Mouse (Mus musculus): ENCODE measurements around the gene Snrnp35.
"Not testable (repeated sequence)": the region's sequence is repeated elsewhere in the genome, so short reads cannot be mapped to it uniquely, and the experiment has no call there.

Gene Snrnp35

GRCm38 (mm10) chr5:124453339-124454081, 29.4 kb upstream of the Snrnp35 start:
- Histone ChIP-seq H3K4me1 (replicated peaks; ENCODE audit: low read depth, low read length) (peaks cover 64% of the 10 kb centered on the region), H3K4me3 (replicated peaks; ENCODE audit: low read length) (peak overlapping the region; percentile 7), H3K9me3 (ENCODE audit: low read length) (no peaks in the 10 kb centered on the region), H3K36me3 (ENCODE audit: insufficient read depth, low read length) (peaks cover 99% of the 10 kb centered on the region), H3K27me3 (ENCODE audit: insufficient read depth, low read length) (no peaks in the 10 kb centered on the region)
- TF ChIP-seq NANOG (IDR thresholded peaks at IDR 0.05; ENCODE audit: borderline replicate concordance, low read length) (no peak), POU5F1 (IDR thresholded peaks at IDR 0.05; ENCODE audit: borderline replicate concordance, low read length) (no peak), CTCF (conservative IDR thresholded peaks at IDR 0.05; ENCODE audit: low read length) (no peak)

GRCm38 (mm10) chr5:124454082-124454419, 28.9 kb upstream of the Snrnp35 start:
- Histone ChIP-seq H3K4me3 (replicated peaks; ENCODE audit: low read length) (peak overlapping the region; percentile 7; the same call in 1 of the 2 replicates), H3K36me3 (ENCODE audit: insufficient read depth, low read length) (peaks cover 99% of the 10 kb centered on the region), H3K9me3 (ENCODE audit: low read length) (no peaks in the 10 kb centered on the region), H3K4me1 (replicated peaks; ENCODE audit: low read depth, low read length) (peaks cover 58% of the 10 kb centered on the region), H3K27me3 (ENCODE audit: insufficient read depth, low read length) (no peaks in the 10 kb centered on the region)
- TF ChIP-seq POU5F1 (IDR thresholded peaks at IDR 0.05; ENCODE audit: borderline replicate concordance, low read length) (no peak), NANOG (IDR thresholded peaks at IDR 0.05; ENCODE audit: borderline replicate concordance, low read length) (no peak), CTCF (conservative IDR thresholded peaks at IDR 0.05; ENCODE audit: low read length) (no peak)

- Histone ChIP-seq H3K27me3 (ENCODE audit: insufficient read depth, low read length) (no peaks in the 10 kb centered on the region), H3K4me3 (replicated peaks; ENCODE audit: low read length) (no peak overlapping the region), H3K9me3 (ENCODE audit: low read length) (no peaks in the 10 kb centered on the region), H3K36me3 (ENCODE audit: insufficient read depth, low read length) (peaks cover 99% of the 10 kb centered on the region), H3K4me1 (replicated peaks; ENCODE audit: low read depth, low read length) (peaks cover 38% of the 10 kb centered on the region)
- TF ChIP-seq CTCF (conservative IDR thresholded peaks at IDR 0.05; ENCODE audit: low read length) (no peak), NANOG (IDR thresholded peaks at IDR 0.05; ENCODE audit: borderline replicate concordance, low read length) (no peak), POU5F1 (IDR thresholded peaks at IDR 0.05; ENCODE audit: borderline replicate concordance, low read length) (no peak)
Measured at GRCm38 (mm10) chr5:124456762-124457161, 26.2 kb upstream of the Snrnp35 start.

- Histone ChIP-seq H3K36me3 (ENCODE audit: insufficient read depth, low read length) (peaks cover 79% of the 10 kb centered on the region), H3K4me1 (replicated peaks; ENCODE audit: low read depth, low read length) (peaks cover 37% of the 10 kb centered on the region)
- H3K4me3 ChIP-seq (replicated peaks; ENCODE audit: low read length); H3K9me3 ChIP-seq (ENCODE audit: low read length); H3K27me3 ChIP-seq (ENCODE audit: insufficient read depth, low read length): not testable (repeated sequence)
Measured at GRCm38 (mm10) chr5:124460922-124461321, 22.0 kb upstream of the Snrnp35 start.

- Histone ChIP-seq H3K4me3 (replicated peaks; ENCODE audit: low read length) (no peak overlapping the region), H3K27me3 (ENCODE audit: insufficient read depth, low read length) (peaks cover 4% of the 10 kb centered on the region), H3K9me3 (ENCODE audit: low read length) (no peaks in the 10 kb centered on the region), H3K36me3 (ENCODE audit: insufficient read depth, low read length) (peaks cover 63% of the 10 kb centered on the region), H3K4me1 (replicated peaks; ENCODE audit: low read depth, low read length) (peaks cover 41% of the 10 kb centered on the region)
- TF ChIP-seq POU5F1 (IDR thresholded peaks at IDR 0.05; ENCODE audit: borderline replicate concordance, low read length) (no peak), CTCF (conservative IDR thresholded peaks at IDR 0.05; ENCODE audit: low read length) (no peak), NANOG (IDR thresholded peaks at IDR 0.05; ENCODE audit: borderline replicate concordance, low read length) (no peak)
Measured at GRCm38 (mm10) chr5:124462297-124463025, 20.5 kb upstream of the Snrnp35 start.

GRCm38 (mm10) chr5:124463462-124463861, 19.5 kb upstream of the Snrnp35 start:
- TF ChIP-seq CTCF (conservative IDR thresholded peaks at IDR 0.05; ENCODE audit: low read length): no peak
- no peak for TF ChIP-seq NANOG (IDR thresholded peaks at IDR 0.05; ENCODE audit: borderline replicate concordance, low read length)
- TF ChIP-seq POU5F1 (IDR thresholded peaks at IDR 0.05; ENCODE audit: borderline replicate concordance, low read length): no peak

GRCm38 (mm10) chr5:124464905-124465304, 18.0 kb upstream of the Snrnp35 start:
- H3K4me3 ChIP-seq (replicated peaks; ENCODE audit: low read length): no peak overlapping the region
- peaks cover 40% of the 10 kb centered on the region for H3K4me1 ChIP-seq (replicated peaks; ENCODE audit: low read depth, low read length)
- peaks cover 51% of the 10 kb centered on the region for H3K36me3 ChIP-seq (ENCODE audit: insufficient read depth, low read length)
- peaks cover 6% of the 10 kb centered on the region for H3K27me3 ChIP-seq (ENCODE audit: insufficient read depth, low read length)
- H3K9me3 ChIP-seq (ENCODE audit: low read length): no peaks in the 10 kb centered on the region
- TF ChIP-seq NANOG (IDR thresholded peaks at IDR 0.05; ENCODE audit: borderline replicate concordance, low read length) (peak; percentile 70; the same call in 1 of the 2 replicates), POU5F1 (IDR thresholded peaks at IDR 0.05; ENCODE audit: borderline replicate concordance, low read length) (no peak)

More at GRCm38 (mm10) chr5:124463462-124463861, 19.5 kb upstream of the Snrnp35 start:
- Histone ChIP-seq H3K36me3 (ENCODE audit: insufficient read depth, low read length) (peaks cover 59% of the 10 kb centered on the region), H3K4me1 (replicated peaks; ENCODE audit: low read depth, low read length) (peaks cover 41% of the 10 kb centered on the region), H3K9me3 (ENCODE audit: low read length) (no peaks in the 10 kb centered on the region), H3K27me3 (ENCODE audit: insufficient read depth, low read length) (peaks cover 4% of the 10 kb centered on the region), H3K4me3 (replicated peaks; ENCODE audit: low read length) (no peak overlapping the region)

- Histone ChIP-seq H3K27me3 (ENCODE audit: insufficient read depth, low read length) (peaks cover 10% of the 10 kb centered on the region), H3K36me3 (ENCODE audit: insufficient read depth, low read length) (peaks cover 22% of the 10 kb centered on the region), H3K4me1 (replicated peaks; ENCODE audit: low read depth, low read length) (peaks cover 28% of the 10 kb centered on the region), H3K4me3 (replicated peaks; ENCODE audit: low read length) (no peak overlapping the region), H3K9me3 (ENCODE audit: low read length) (no peaks in the 10 kb centered on the region)
- TF ChIP-seq POU5F1 (IDR thresholded peaks at IDR 0.05; ENCODE audit: borderline replicate concordance, low read length): no peak
- no peak for TF ChIP-seq NANOG (IDR thresholded peaks at IDR 0.05; ENCODE audit: borderline replicate concordance, low read length)
- no peak for TF ChIP-seq CTCF (conservative IDR thresholded peaks at IDR 0.05; ENCODE audit: low read length)
Measured at GRCm38 (mm10) chr5:124467766-124468165, 15.2 kb upstream of the Snrnp35 start.

All from E14TG2a.4 (cell line).